Mouse (Mus musculus): ENCODE measurements around the gene Olfr308. TPM values are rescaled to one million over a fixed set of nuclear protein-coding genes. Genes with fewer than 3 reads are reported as not detected.
"Not testable (repeated sequence)": the region's sequence is repeated elsewhere in the genome, so short reads cannot be mapped to it uniquely, and the experiment has no call there.

Gene Olfr308
- polyA plus RNA-seq (2011; ENCODE audit: insufficient read length, low read depth, missing spikeins), result not detected in 2 replicates

GRCm38 (mm10) chr7:86325530-86325929, at the start of gene Olfr308:
Gene Olfr308 (minus strand): TSS chr7:86325630.
- no peak within 1 kb of the TSS for H3K4me3 ChIP-seq (ENCODE audit: insufficient read depth, low read length)
- TF ChIP-seq POLR2A (IDR thresholded peaks at IDR 0.05; ENCODE audit: low read depth, low read length) (no peak), CTCF (IDR thresholded peaks at IDR 0.05; ENCODE audit: borderline replicate concordance, insufficient read depth, low read length) (no peak)
- H3K4me1 ChIP-seq (ENCODE audit: control insufficient read depth, insufficient read depth, low read length), result no peaks in the 10 kb centered on the region
- H3K27ac ChIP-seq (ENCODE audit: insufficient read depth, low read length), result no peak within 1 kb of the TSS

- TF ChIP-seq POLR2A (IDR thresholded peaks at IDR 0.05; ENCODE audit: low read depth, low read length), result no peak
- no peak for TF ChIP-seq CTCF (IDR thresholded peaks at IDR 0.05; ENCODE audit: borderline replicate concordance, insufficient read depth, low read length)
- Histone ChIP-seq H3K27ac (ENCODE audit: insufficient read depth, low read length) (no peak within 1 kb of the TSS), H3K4me1 (ENCODE audit: control insufficient read depth, insufficient read depth, low read length) (no peaks in the 10 kb centered on the region), H3K4me3 (ENCODE audit: insufficient read depth, low read length) (no peak within 1 kb of the TSS)
Measured at GRCm38 (mm10) chr7:86366828-86367227, 41.4 kb upstream of the Olfr308 start, which contains the start of gene Olfr305. Gene Olfr305 (minus strand): TSS chr7:86366928.

- not testable (repeated sequence) for H3K4me3 ChIP-seq (ENCODE audit: insufficient read depth, low read length); H3K4me1 ChIP-seq (ENCODE audit: control insufficient read depth, insufficient read depth, low read length); H3K27ac ChIP-seq (ENCODE audit: insufficient read depth, low read length)
Measured at GRCm38 (mm10) chr7:86346296-86346695, 20.9 kb upstream of the Olfr308 start.

- no peak for TF ChIP-seq CTCF (IDR thresholded peaks at IDR 0.05; ENCODE audit: borderline replicate concordance, insufficient read depth, low read length)
- TF ChIP-seq POLR2A (IDR thresholded peaks at IDR 0.05; ENCODE audit: low read depth, low read length), result no peak
- H3K4me1 ChIP-seq (ENCODE audit: control insufficient read depth, insufficient read depth, low read length), result no peaks in the 10 kb centered on the region
Measured at GRCm38 (mm10) chr7:86344253-86344652, 18.8 kb upstream of the Olfr308 start.

GRCm38 (mm10) chr7:86342881-86343565, 17.6 kb upstream of the Olfr308 start:
- Histone ChIP-seq H3K4me1 (ENCODE audit: control insufficient read depth, insufficient read depth, low read length) (no peaks in the 10 kb centered on the region), H3K27ac (ENCODE audit: insufficient read depth, low read length) (no peak overlapping the region), H3K4me3 (ENCODE audit: insufficient read depth, low read length) (no peak overlapping the region)
- TF ChIP-seq CTCF (IDR thresholded peaks at IDR 0.05; ENCODE audit: borderline replicate concordance, insufficient read depth, low read length) (no peak), POLR2A (IDR thresholded peaks at IDR 0.05; ENCODE audit: low read depth, low read length) (no peak)

More at GRCm38 (mm10) chr7:86344253-86344652, 18.8 kb upstream of the Olfr308 start:
- Histone ChIP-seq H3K4me3 (ENCODE audit: insufficient read depth, low read length) (no peak overlapping the region), H3K27ac (ENCODE audit: insufficient read depth, low read length) (no peak overlapping the region)

GRCm38 (mm10) chr7:86337486-86337885, 12.1 kb upstream of the Olfr308 start, which contains the start of gene Olfr307:
Gene Olfr307 (minus strand): TSS chr7:86337586.
- TF ChIP-seq CTCF (IDR thresholded peaks at IDR 0.05; ENCODE audit: borderline replicate concordance, insufficient read depth, low read length), result no peak
- Histone ChIP-seq H3K27ac (ENCODE audit: insufficient read depth, low read length) (no peak within 1 kb of the TSS), H3K4me1 (ENCODE audit: control insufficient read depth, insufficient read depth, low read length) (no peaks in the 10 kb centered on the region), H3K4me3 (ENCODE audit: insufficient read depth, low read length) (no peak within 1 kb of the TSS)

- Histone ChIP-seq H3K4me1 (ENCODE audit: control insufficient read depth, insufficient read depth, low read length) (no peaks in the 10 kb centered on the region), H3K27ac (ENCODE audit: insufficient read depth, low read length) (no peak overlapping the region), H3K4me3 (ENCODE audit: insufficient read depth, low read length) (no peak overlapping the region)
- no peak for TF ChIP-seq POLR2A (IDR thresholded peaks at IDR 0.05; ENCODE audit: low read depth, low read length)
- no peak for TF ChIP-seq CTCF (IDR thresholded peaks at IDR 0.05; ENCODE audit: borderline replicate concordance, insufficient read depth, low read length)
Measured at GRCm38 (mm10) chr7:86321323-86321722, 4.1 kb downstream of the Olfr308 start.

- no peak within 1 kb of the TSS for H3K27ac ChIP-seq (ENCODE audit: insufficient read depth, low read length)
- H3K4me3 ChIP-seq (ENCODE audit: insufficient read depth, low read length), result no peak within 1 kb of the TSS
- H3K4me1 ChIP-seq (ENCODE audit: control insufficient read depth, insufficient read depth, low read length), result no peaks in the 10 kb centered on the region
- TF ChIP-seq POLR2A (IDR thresholded peaks at IDR 0.05; ENCODE audit: low read depth, low read length) (no peak), CTCF (IDR thresholded peaks at IDR 0.05; ENCODE audit: borderline replicate concordance, insufficient read depth, low read length) (no peak)
Measured at GRCm38 (mm10) chr7:86313608-86314007, 11.8 kb downstream of the Olfr308 start, which contains the start of gene Olfr309. Gene Olfr309 (minus strand): TSS chr7:86313708.

GRCm38 (mm10) chr7:86277072-86277471, 48.4 kb downstream of the Olfr308 start, which contains the start of gene Olfr310:
Gene Olfr310 (minus strand): TSS chr7:86277172.
- H3K4me3 ChIP-seq (ENCODE audit: insufficient read depth, low read length), result no peak within 1 kb of the TSS
- H3K27ac ChIP-seq (ENCODE audit: insufficient read depth, low read length), result no peak within 1 kb of the TSS
- no peak for TF ChIP-seq CTCF (IDR thresholded peaks at IDR 0.05; ENCODE audit: borderline replicate concordance, insufficient read depth, low read length)
- no peak for TF ChIP-seq POLR2A (IDR thresholded peaks at IDR 0.05; ENCODE audit: low read depth, low read length)
- H3K4me1 ChIP-seq (ENCODE audit: control insufficient read depth, insufficient read depth, low read length), result no peaks in the 10 kb centered on the region

Other genes with a start within 250 kb of the Olfr308 start
- not detected in 2 replicates for gene Vmn2r75, start 153.9 kb downstream of the Olfr308 start, polyA plus RNA-seq (2011; ENCODE audit: insufficient read length, low read depth, missing spikeins)
- gene Vmn2r76, start 79.3 kb downstream of the Olfr308 start, polyA plus RNA-seq (2011; ENCODE audit: insufficient read length, low read depth, missing spikeins), result not detected in 2 replicates
- not detected in 2 replicates for gene Olfr310, start 48.5 kb downstream of the Olfr308 start, polyA plus RNA-seq (2011; ENCODE audit: insufficient read length, low read depth, missing spikeins)
- not detected in 2 replicates for gene Olfr309, start 11.9 kb downstream of the Olfr308 start, polyA plus RNA-seq (2011; ENCODE audit: insufficient read length, low read depth, missing spikeins)
- not detected in 2 replicates for gene Olfr307, start 12.0 kb upstream of the Olfr308 start, polyA plus RNA-seq (2011; ENCODE audit: insufficient read length, low read depth, missing spikeins)
- not detected in 2 replicates for gene Olfr305, start 41.3 kb upstream of the Olfr308 start, polyA plus RNA-seq (2011; ENCODE audit: insufficient read length, low read depth, missing spikeins)
- not detected in 2 replicates for gene Olfr304, start 61.0 kb upstream of the Olfr308 start, polyA plus RNA-seq (2011; ENCODE audit: insufficient read length, low read depth, missing spikeins)
- gene Olfr303, start 72.2 kb upstream of the Olfr308 start, polyA plus RNA-seq (2011; ENCODE audit: insufficient read length, low read depth, missing spikeins), result not detected in 2 replicates
- not detected in 2 replicates for gene Olfr301, start 78.2 kb upstream of the Olfr308 start, polyA plus RNA-seq (2011; ENCODE audit: insufficient read length, low read depth, missing spikeins)
- not detected in 2 replicates for gene Olfr299, start 134.3 kb upstream of the Olfr308 start, polyA plus RNA-seq (2011; ENCODE audit: insufficient read length, low read depth, missing spikeins)
- gene Olfr298, start 166.9 kb upstream of the Olfr308 start, polyA plus RNA-seq (2011; ENCODE audit: insufficient read length, low read depth, missing spikeins), result not detected in 2 replicates
- not detected in 2 replicates for gene Olfr297, start 194.3 kb upstream of the Olfr308 start, polyA plus RNA-seq (2011; ENCODE audit: insufficient read length, low read depth, missing spikeins)

All from embryonic fibroblast, embryonic 13.5 days (primary cell).